Mouse (Mus musculus): ENCODE measurements around the gene Armc10.
"Not testable (repeated sequence)": the region's sequence is repeated elsewhere in the genome, so short reads cannot be mapped to it uniquely, and the experiment has no call there.

Armc10 gene

GRCm38 (mm10) chr5:21708011-21708410 lies 62.4 kb downstream of the Armc10 start:
- not testable (repeated sequence) for DNase-seq

Data from thymus, postnatal 25 days (tissue).